Mouse (Mus musculus) testis, adult 10 weeks (tissue): ENCODE measurements around the gene Zc4h2. TPM values are rescaled to one million over a fixed set of nuclear protein-coding genes. Genes with fewer than 3 reads are reported as not detected.

ENCODE experiments used
- polyA plus RNA-seq: library from polyadenylated mRNA; stranded (reverse); fragments of 350-450 nt; fragmentation: Illumina TruSeq; extraction: RNeasy Lipid Tissue Mini Kit (QIAGEN cat#74804); gene quantifications from one replicate; pipeline ENCODE4 v1.2.3, GENCODE M21; 2014; ENCODE audit warnings: low read depth, low replicate concordance

Zc4h2 gene
- polyA plus RNA-seq, result 3.8 TPM

GRCm38 (mm10) chrX:95657804-95658599, at the start of gene Zc4h2:
Gene Zc4h2 (minus strand): TSS chrX:95658509.

Other genes starting within 250 kb of the Zc4h2 start
- gene Amer1, start 213.6 kb downstream of the Zc4h2 start, polyA plus RNA-seq, result 2.1 TPM
- gene Asb12, start 100.5 kb downstream of the Zc4h2 start, polyA plus RNA-seq, result 39.6 TPM
- gene Pfn5, start 100.4 kb downstream of the Zc4h2 start, polyA plus RNA-seq, result 87.8 TPM
- 1.6 TPM for gene Zc3h12b, start 53.2 kb upstream of the Zc4h2 start, polyA plus RNA-seq